Mouse (Mus musculus) lung, embryonic 15.5 days (tissue): ENCODE data around the gene Ube2u. TPM values are rescaled to one million over a fixed set of nuclear protein-coding genes. Genes with fewer than 3 reads are reported as not detected.
"Not testable (repeated sequence)": the region's sequence is repeated elsewhere in the genome, so short reads cannot be mapped to it uniquely, and the experiment has no call there.

Experiments used
- ATAC-seq: fragments of 200-750 bp; cut with Nextera tagmentation; 2 replicates; pipeline ENCODE4 v1.8.0; 2017; ENCODE audit warnings: moderate number of reproducible peaks, borderline replicate concordance; ENCODE audit not compliant: low FRiP score, low TSS enrichment; ENCODE audit errors: extremely low read depth
- H3K27ac ChIP-seq: fragments of 300-500 bp; sonication (generic); 2 replicates; pipeline ENCODE4 v1.5.1; 2015; ENCODE audit warnings: moderate library complexity, mild to moderate bottlenecking, inconsistent platforms
- H3K27me3 ChIP-seq: fragments of 300-500 bp; sonication (generic); 2 replicates; pipeline ENCODE4 v1.6.1; 2015; ENCODE audit warnings: inconsistent platforms
- H3K36me3 ChIP-seq: fragments of 300-500 bp; sonication (generic); 2 replicates; pipeline ENCODE4 v1.6.1; 2015; ENCODE audit warnings: inconsistent platforms
- H3K4me1 ChIP-seq: fragments of 300-500 bp; sonication (generic); 2 replicates; pipeline ENCODE4 v1.6.1; 2015; ENCODE audit warnings: inconsistent platforms
- H3K4me2 ChIP-seq: fragments of 300-500 bp; sonication (generic); 2 replicates; pipeline ENCODE4 v1.6.1; 2015; ENCODE audit warnings: inconsistent platforms, mild to moderate bottlenecking, moderate library complexity
- H3K4me3 ChIP-seq: fragments of 300-500 bp; sonication (generic); 2 replicates; pipeline ENCODE4 v1.5.1; 2015; ENCODE audit warnings: mild to moderate bottlenecking, inconsistent platforms
- H3K9ac ChIP-seq: fragments of 300-500 bp; sonication (generic); 2 replicates; pipeline ENCODE4 v1.6.1; 2015; ENCODE audit warnings: inconsistent platforms
- H3K9me3 ChIP-seq: fragments of 300-500 bp; sonication (generic); 2 replicates; pipeline ENCODE4 v1.6.1; 2016; ENCODE audit warnings: inconsistent platforms
- WGBS: fragments of 180-500 bp; shearing (Covaris S2); methylation state at CpG from one replicate; pipeline ENCODE4 v1.1.7; 2015; 5-methylcytosine and 5-hydroxymethylcytosine counted together
- polyA plus RNA-seq: library from polyadenylated mRNA; unstranded; fragments of >200 nt; fragmentation: Nextera tagmentation; extraction: Ambion mirVana; gene quantifications from 2 replicates; pipeline ENCODE4 v1.2.1, GENCODE M21; 2015

Gene Ube2u
- polyA plus RNA-seq = 0.25 and 0.30 TPM in 2 replicates

GRCm38 (mm10) chr4:100478592-100479321 lies at the start of gene Ube2u:
Gene Ube2u, plus strand, starts transcription at chr4:100478849.
- Histone ChIP-seq H3K27ac (no peak within 1 kb of the TSS), H3K4me1 (peaks cover 10% of the 10 kb centered on the region; the same call in 1 of the 2 replicates), H3K9ac (no peak within 1 kb of the TSS), H3K4me2 (peak within 1 kb of the TSS; percentile 51), H3K4me3 (peak within 1 kb of the TSS; percentile 27), H3K27me3 (no peaks in the 10 kb centered on the region), H3K9me3 (no peaks in the 10 kb centered on the region), H3K36me3 (no peaks in the 10 kb centered on the region)
- peak; percentile 80; the same call in 1 of the 2 replicates for ATAC-seq
- WGBS = 25% methylated on average over 15 of the region's 15 CpGs

GRCm38 (mm10) chr4:100429371-100429900 lies 49.2 kb upstream of the Ube2u start:
- Histone ChIP-seq H3K9me3 (no peaks in the 10 kb centered on the region), H3K4me2 (no peak overlapping the region), H3K4me1 (peaks cover 30% of the 10 kb centered on the region), H3K36me3 (peaks cover 4% of the 10 kb centered on the region; the same call in 1 of the 2 replicates), H3K27ac (no peak overlapping the region), H3K27me3 (no peaks in the 10 kb centered on the region), H3K4me3 (no peak overlapping the region), H3K9ac (no peak overlapping the region)
- 60% methylated on average over 2 of the region's 2 CpGs for WGBS
- no peak for ATAC-seq

DNA sequence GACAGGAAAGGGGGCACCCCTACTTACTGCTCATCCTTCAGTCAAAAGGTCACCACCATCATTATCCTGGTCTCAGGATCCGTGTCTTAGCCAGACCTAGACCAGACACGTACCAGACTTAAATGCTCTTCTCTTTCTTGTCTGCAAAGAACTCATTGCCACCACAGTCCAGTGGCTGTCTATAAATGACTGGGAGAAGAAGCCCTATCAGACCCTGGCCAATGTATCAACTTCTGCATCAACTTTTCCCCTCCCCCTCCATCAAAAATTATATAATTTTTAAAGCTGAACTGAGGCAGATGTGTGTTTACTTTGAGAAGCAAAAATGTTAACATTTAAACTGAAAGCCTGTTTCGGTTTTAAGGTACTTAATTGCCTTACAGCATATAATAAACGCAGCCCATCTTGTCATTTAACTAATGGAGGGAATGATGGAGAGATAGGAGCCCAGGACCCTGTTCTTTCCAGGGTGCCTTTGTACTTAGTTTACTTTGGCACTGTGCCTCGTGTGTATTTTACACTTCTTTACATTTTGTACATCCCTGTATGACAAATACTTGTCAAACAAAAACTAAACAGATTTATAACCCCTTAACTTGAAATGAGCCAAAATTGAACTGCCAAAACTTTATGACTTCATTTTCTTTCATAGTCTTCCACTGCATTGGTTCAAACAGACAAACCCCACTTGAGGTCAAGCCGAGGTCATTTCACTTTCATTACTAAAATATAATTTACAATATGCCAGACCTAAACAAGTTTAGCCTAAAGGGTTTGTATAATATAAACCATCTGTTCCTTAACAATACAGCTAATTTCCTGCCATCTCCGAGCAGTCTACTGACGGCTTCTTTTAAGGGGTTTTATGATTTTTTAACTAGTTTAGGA lies 43.1 kb upstream of the Ube2u start:
- ATAC-seq = peak; percentile 87
- no peaks in the 10 kb centered on the region; the same call in 1 of the 2 replicates for H3K27me3 ChIP-seq
- no peaks in the 10 kb centered on the region for H3K9me3 ChIP-seq
- no peak overlapping the region for H3K9ac ChIP-seq
- H3K27ac ChIP-seq = 0 out of 2 replicates have a peak overlapping the region, but pooled peaks have one; percentile 41
- no peak overlapping the region for H3K4me3 ChIP-seq
- peak overlapping the region; percentile 21; the same call in 1 of the 2 replicates for H3K4me2 ChIP-seq
- 26% methylated on average over 8 of the region's 8 CpGs for WGBS
- H3K4me1 ChIP-seq = peaks cover 30% of the 10 kb centered on the region
- H3K36me3 ChIP-seq = no peaks in the 10 kb centered on the region; the same call in 1 of the 2 replicates

- peaks cover 6% of the 10 kb centered on the region for H3K36me3 ChIP-seq
- H3K4me3 ChIP-seq = no peak overlapping the region
- no peak overlapping the region for H3K4me2 ChIP-seq
- no peaks in the 10 kb centered on the region for H3K9me3 ChIP-seq
- H3K27me3 ChIP-seq = no peaks in the 10 kb centered on the region; the same call in 1 of the 2 replicates
- H3K9ac ChIP-seq = no peak overlapping the region
- 49% methylated on average over 4 of the region's 4 CpGs for WGBS
- ATAC-seq = no peak
- H3K4me1 ChIP-seq = peaks cover 30% of the 10 kb centered on the region
- peak overlapping the region; percentile 41; the same call in 1 of the 2 replicates for H3K27ac ChIP-seq
Observed at GRCm38 (mm10) chr4:100436169-100436547, 42.5 kb upstream of the Ube2u start.

DNA sequence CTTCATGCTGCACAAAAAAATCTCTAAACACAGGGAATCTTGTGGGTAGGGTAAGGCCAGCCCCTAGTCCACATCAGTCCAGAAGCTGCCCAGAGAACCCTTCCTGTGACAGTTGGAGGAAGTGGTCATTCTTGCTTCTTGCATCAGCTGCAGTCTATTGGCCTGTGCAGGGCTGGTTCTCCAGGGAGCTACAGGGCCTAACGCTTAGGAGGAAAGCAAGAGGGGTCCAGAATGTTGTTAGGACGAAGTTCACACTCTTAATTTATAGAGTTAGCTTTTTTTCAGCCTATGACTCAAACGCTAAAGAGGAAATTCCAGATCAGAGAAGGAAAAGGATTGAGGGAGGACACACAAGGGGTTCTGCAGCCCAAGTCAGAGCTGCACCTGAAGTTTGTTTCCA lies 31.8 kb upstream of the Ube2u start:
- Histone ChIP-seq H3K4me3 (no peak overlapping the region), H3K27me3 (no peaks in the 10 kb centered on the region), H3K4me2 (no peak overlapping the region), H3K4me1 (no peaks in the 10 kb centered on the region), H3K36me3 (peaks cover 3% of the 10 kb centered on the region), H3K27ac (no peak overlapping the region), H3K9ac (no peak overlapping the region), H3K9me3 (no peaks in the 10 kb centered on the region)
- WGBS = 39% methylated on average over 3 of the region's 3 CpGs
- peak; percentile 31; the same call in 1 of the 2 replicates for ATAC-seq

DNA sequence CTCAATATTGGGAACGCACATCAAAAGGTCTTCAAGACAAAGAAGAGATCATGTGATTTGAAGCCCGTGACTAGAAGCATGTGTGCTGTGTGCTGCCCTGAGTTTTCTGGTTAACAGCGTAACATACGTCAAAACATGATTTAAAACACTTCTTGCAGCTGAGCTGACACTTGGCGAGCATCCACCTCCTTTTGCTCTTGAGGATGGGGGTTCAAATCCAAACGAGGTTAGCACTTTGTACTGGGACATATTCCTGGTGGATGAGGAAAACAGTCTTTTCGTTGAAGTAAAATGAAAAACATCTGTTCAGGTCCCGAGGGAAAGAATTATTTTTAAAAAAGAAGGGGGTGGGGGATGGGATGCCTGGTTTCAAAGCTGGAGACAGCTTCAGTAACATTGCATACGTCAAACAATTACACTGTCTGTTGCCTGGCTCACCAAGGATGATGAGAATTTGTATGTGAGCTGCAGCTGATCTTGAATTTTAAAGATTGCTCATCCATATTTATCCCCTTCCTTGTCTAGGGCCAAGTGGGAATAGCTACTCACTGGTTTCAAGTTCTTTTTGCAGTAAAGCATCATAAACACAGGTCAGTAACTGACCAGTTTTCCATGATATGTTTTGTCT lies 16.0 kb upstream of the Ube2u start:
- H3K9me3 ChIP-seq = no peaks in the 10 kb centered on the region
- no peak overlapping the region for H3K4me2 ChIP-seq
- no peak overlapping the region for H3K9ac ChIP-seq
- H3K4me1 ChIP-seq = no peaks in the 10 kb centered on the region
- 42% methylated on average over 9 of the region's 9 CpGs for WGBS
- ATAC-seq = no peak
- H3K36me3 ChIP-seq = no peaks in the 10 kb centered on the region
- no peak overlapping the region for H3K4me3 ChIP-seq
- H3K27ac ChIP-seq = no peak overlapping the region
- no peaks in the 10 kb centered on the region for H3K27me3 ChIP-seq

DNA sequence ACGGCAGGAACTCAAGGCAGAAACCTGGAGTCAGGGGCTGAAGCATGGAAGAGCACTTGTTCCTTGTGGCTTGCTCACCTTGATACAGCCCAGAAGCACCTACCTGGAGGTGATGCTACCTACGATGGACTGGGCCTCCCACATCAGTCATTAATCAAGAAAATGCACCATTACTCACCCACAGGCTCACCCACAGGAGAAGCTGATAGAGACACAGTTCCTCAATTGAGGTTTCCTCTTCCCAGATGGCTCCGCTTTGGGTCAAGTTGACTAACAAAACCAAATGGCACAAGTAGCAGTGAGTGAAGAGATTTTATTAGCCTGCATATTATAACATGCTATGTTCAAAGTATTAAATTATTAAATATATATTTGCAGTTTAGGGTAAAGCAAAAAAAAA lies 9.8 kb downstream of the Ube2u start:
- no peak overlapping the region for H3K4me3 ChIP-seq
- H3K27me3 ChIP-seq = no peaks in the 10 kb centered on the region
- no peak overlapping the region for H3K9ac ChIP-seq
- no peaks in the 10 kb centered on the region for H3K4me1 ChIP-seq
- no peak overlapping the region for H3K27ac ChIP-seq
- H3K36me3 ChIP-seq = no peaks in the 10 kb centered on the region
- ATAC-seq = no peak
- WGBS = 85% methylated on average over 3 of the region's 3 CpGs
- H3K4me2 ChIP-seq = no peak overlapping the region
- H3K9me3 ChIP-seq = no peaks in the 10 kb centered on the region

DNA sequence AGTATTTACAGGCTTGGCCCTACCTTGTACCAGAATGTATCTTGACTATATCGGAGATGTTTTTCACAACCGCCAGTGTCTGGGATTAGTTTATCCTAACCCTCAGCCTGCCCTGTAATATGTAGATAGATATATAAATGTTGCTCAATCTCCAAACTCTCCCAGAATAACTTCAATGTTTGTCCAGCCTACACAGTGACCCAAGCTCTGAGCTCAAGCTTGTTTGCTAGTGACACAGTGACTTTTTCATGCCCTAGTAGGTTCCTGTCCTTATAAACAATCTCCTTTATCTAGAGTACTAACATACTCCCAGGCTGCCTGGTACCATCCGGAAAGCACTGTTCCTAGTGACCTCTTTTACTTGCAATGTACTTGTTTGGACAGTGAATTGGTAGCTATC lies 16.5 kb downstream of the Ube2u start:
- Histone ChIP-seq H3K4me1 (no peaks in the 10 kb centered on the region), H3K27ac (no peak overlapping the region), H3K4me2 (no peak overlapping the region), H3K27me3 (no peaks in the 10 kb centered on the region), H3K9me3 (no peaks in the 10 kb centered on the region), H3K9ac (no peak overlapping the region), H3K36me3 (no peaks in the 10 kb centered on the region), H3K4me3 (no peak overlapping the region)
- 89% methylated on average over 3 of the region's 3 CpGs for WGBS
- ATAC-seq = no peak

GRCm38 (mm10) chr4:100496521-100496920 lies 17.9 kb downstream of the Ube2u start:
- Histone ChIP-seq H3K4me1 (no peaks in the 10 kb centered on the region), H3K9ac (no peak overlapping the region), H3K27ac (no peak overlapping the region), H3K9me3 (no peaks in the 10 kb centered on the region), H3K4me2 (no peak overlapping the region), H3K4me3 (no peak overlapping the region), H3K27me3 (no peaks in the 10 kb centered on the region), H3K36me3 (no peaks in the 10 kb centered on the region)
- 90% methylated on average over 1 of the region's 1 CpGs for WGBS
- no peak for ATAC-seq

GRCm38 (mm10) chr4:100498192-100498591 lies 19.5 kb downstream of the Ube2u start:
- Histone ChIP-seq H3K4me2 (no peak overlapping the region), H3K4me1 (no peaks in the 10 kb centered on the region), H3K27me3 (no peaks in the 10 kb centered on the region), H3K27ac (no peak overlapping the region), H3K9ac (no peak overlapping the region), H3K36me3 (no peaks in the 10 kb centered on the region), H3K4me3 (no peak overlapping the region), H3K9me3 (no peaks in the 10 kb centered on the region)
- WGBS = 42% methylated on average over 6 of the region's 6 CpGs
- ATAC-seq = no peak

DNA sequence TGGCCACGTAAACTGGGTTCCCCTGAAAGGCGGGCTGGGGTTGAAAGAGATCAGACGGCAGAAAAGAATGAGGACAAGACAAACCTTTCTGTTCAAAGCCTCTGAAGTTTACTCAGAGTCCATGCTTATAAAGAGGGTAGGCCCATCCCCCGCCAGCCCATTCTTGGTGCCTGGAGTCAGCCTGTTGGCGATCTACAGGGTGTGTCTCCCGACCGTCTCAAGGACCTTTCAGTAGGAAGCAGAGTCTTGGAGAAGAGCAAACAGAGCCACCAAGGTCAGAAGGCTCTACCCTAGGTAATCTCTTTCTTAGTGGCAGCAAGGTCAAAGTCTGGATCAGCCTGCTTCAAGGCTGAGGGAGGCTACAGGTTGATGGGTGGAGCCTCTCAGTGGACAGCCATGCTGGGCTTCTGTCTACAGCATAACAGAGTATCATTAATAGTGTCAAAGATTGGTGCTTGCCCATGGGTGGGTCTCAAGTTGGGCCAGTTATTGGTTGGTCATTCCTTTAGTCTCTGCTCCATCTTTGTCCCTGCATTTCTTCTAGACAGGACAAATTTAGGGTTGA lies 20.5 kb downstream of the Ube2u start:
- not testable (repeated sequence) for ATAC-seq, H3K27me3 ChIP-seq, H3K4me2 ChIP-seq, H3K9ac ChIP-seq, H3K4me1 ChIP-seq, H3K4me3 ChIP-seq, H3K27ac ChIP-seq, H3K36me3 ChIP-seq, H3K9me3 ChIP-seq
- 77% methylated on average over 7 of the region's 7 CpGs for WGBS
